ENCODE assay signal across 22 mouse cellular contexts in genomic region chr15:85488900-85489299, GRCm38 (mm10). TPM values are rescaled to one million over a fixed set of nuclear protein-coding genes. Genes with fewer than 3 reads are reported as not detected.
DNase-seq lines count a peak whose midpoint lies in the region; ATAC-seq lines count a peak whose summit lies in the region.
"Had no signal": no experiment of that assay in that cellular context is flagged by ENCODE, and none has a peak within 500 bp of the region (broad histone marks: within the 10 kb centered on the region; RNA-seq: fewer than 3 reads in every experiment).

No protein-coding gene starts in this region.

- no peak overlapping the region for H3K4me2 ChIP-seq in forebrain, embryonic 11.5 days (ENCODE audit: low read depth, low read length, severe bottlenecking)
- H3K4me2 ChIP-seq in midbrain, embryonic 16.5 days (ENCODE audit: low read length), result no peak overlapping the region
- no peak overlapping the region for H3K4me2 ChIP-seq in forebrain, embryonic 16.5 days (ENCODE audit: low read length)
- no peak overlapping the region for H3K4me2 ChIP-seq in neural tube, embryonic 15.5 days
- H3K4me2 ChIP-seq: hindbrain, embryonic 14.5 days; intestine, embryonic 15.5 days had no signal

- H3K36me3 ChIP-seq in forebrain, embryonic 10.5 days (replicated peaks), result no peaks in the 10 kb centered on the region
- H3K36me3 ChIP-seq in forebrain, embryonic 11.5 days (ENCODE audit: control insufficient read depth, insufficient read depth, low read length), result no peaks in the 10 kb centered on the region
- H3K36me3 ChIP-seq in midbrain, embryonic 10.5 days, result no peaks in the 10 kb centered on the region
- no peaks in the 10 kb centered on the region for H3K36me3 ChIP-seq in midbrain, embryonic 16.5 days (ENCODE audit: control insufficient read depth, insufficient read depth, low read length)
- H3K36me3 ChIP-seq in forebrain, embryonic 16.5 days (ENCODE audit: control insufficient read depth, insufficient read depth), result no peaks in the 10 kb centered on the region
- no peaks in the 10 kb centered on the region for H3K36me3 ChIP-seq in neural tube, embryonic 15.5 days
- H3K36me3 ChIP-seq: embryonic facial prominence, embryonic 10.5 days; heart, embryonic 10.5 days; intestine, embryonic 15.5 days had no signal

- DNase-seq in forebrain, embryonic 10.5 days (ENCODE audit: extremely low spot score, low spot score), result no peak
- no peak for DNase-seq in forebrain, embryonic 11.5 days (ENCODE audit: low spot score)
- no peak for DNase-seq in midbrain, embryonic 10.5 days (ENCODE audit: low spot score)
- DNase-seq in adipocyte (ENCODE audit: low spot score), result no peak
- DNase-seq: adrenal gland, postnatal 25 days; B cell, adult 2 months; cerebellum, adult 2 months; cerebellum, postnatal 10 days; gastrocnemius, postnatal 36 days; heart, adult 18-20 months; heart, postnatal 10 days; heart, postnatal 4 days; kidney, adult 18-20 months had no signal

- no peak overlapping the region for H3K9ac ChIP-seq in forebrain, embryonic 11.5 days (ENCODE audit: low read length)
- H3K9ac ChIP-seq in midbrain, embryonic 16.5 days (ENCODE audit: low read depth, low read length), result no peak overlapping the region
- no peak overlapping the region for H3K9ac ChIP-seq in forebrain, embryonic 16.5 days (replicated peaks; ENCODE audit: low read depth, low read length)
- no peak overlapping the region for H3K9ac ChIP-seq in neural tube, embryonic 15.5 days (replicated peaks)
- H3K9ac ChIP-seq: hindbrain, embryonic 14.5 days; intestine, embryonic 15.5 days had no signal

- WGBS in forebrain, embryonic 10.5 days, result 88% methylated on average over 10 of the region's 10 CpGs
- 80% methylated on average over 10 of the region's 10 CpGs for WGBS in forebrain, embryonic 11.5 days
- 89% methylated on average over 10 of the region's 10 CpGs for WGBS in midbrain, embryonic 10.5 days
- WGBS in midbrain, embryonic 16.5 days, result 75% methylated on average over 10 of the region's 10 CpGs
- WGBS in forebrain, embryonic 16.5 days, result 55% methylated on average over 10 of the region's 10 CpGs
- 63% methylated on average over 10 of the region's 10 CpGs for WGBS in neural tube, embryonic 15.5 days

- peaks cover 52% of the 10 kb centered on the region for H3K27me3 ChIP-seq in forebrain, embryonic 10.5 days (ENCODE audit: poor library complexity, severe bottlenecking)
- no peaks in the 10 kb centered on the region; the same call in 1 of the 2 replicates for H3K27me3 ChIP-seq in forebrain, embryonic 11.5 days (ENCODE audit: control insufficient read depth, insufficient read depth, low read length)
- H3K27me3 ChIP-seq in midbrain, embryonic 10.5 days (ENCODE audit: low read depth, poor library complexity, severe bottlenecking), result peaks cover 83% of the 10 kb centered on the region
- no peaks in the 10 kb centered on the region for H3K27me3 ChIP-seq in midbrain, embryonic 16.5 days (ENCODE audit: control insufficient read depth, insufficient read depth, low read depth, low read length)
- H3K27me3 ChIP-seq in forebrain, embryonic 16.5 days (replicated peaks; ENCODE audit: control insufficient read depth, insufficient read depth, low read length), result no peaks in the 10 kb centered on the region
- H3K27me3 ChIP-seq in neural tube, embryonic 15.5 days (replicated peaks), result no peaks in the 10 kb centered on the region
- H3K27me3 ChIP-seq: intestine, embryonic 15.5 days had no signal

- H3K4me1 ChIP-seq in forebrain, embryonic 10.5 days, result peaks cover 42% of the 10 kb centered on the region
- peaks cover 13% of the 10 kb centered on the region for H3K4me1 ChIP-seq in forebrain, embryonic 11.5 days (replicated peaks; ENCODE audit: control insufficient read depth, insufficient read depth, low read length)
- H3K4me1 ChIP-seq in midbrain, embryonic 10.5 days, result peaks cover 42% of the 10 kb centered on the region
- H3K4me1 ChIP-seq in midbrain, embryonic 16.5 days (ENCODE audit: control insufficient read depth, insufficient read depth, low read length), result peaks cover 7% of the 10 kb centered on the region
- peaks cover 32% of the 10 kb centered on the region for H3K4me1 ChIP-seq in forebrain, embryonic 16.5 days (replicated peaks; ENCODE audit: control insufficient read depth, insufficient read depth, low read length)
- H3K4me1 ChIP-seq in neural tube, embryonic 15.5 days, result peaks cover 6% of the 10 kb centered on the region
- H3K4me1 ChIP-seq: heart, embryonic 10.5 days; intestine, embryonic 15.5 days had no signal

- H3K9me3 ChIP-seq in forebrain, embryonic 10.5 days, result peaks cover 12% of the 10 kb centered on the region; the same call in 1 of the 2 replicates
- H3K9me3 ChIP-seq in forebrain, embryonic 11.5 days (ENCODE audit: control insufficient read depth, low read length), result no peaks in the 10 kb centered on the region
- H3K9me3 ChIP-seq in midbrain, embryonic 10.5 days (replicated peaks), result peaks cover 5% of the 10 kb centered on the region; the same call in 1 of the 2 replicates
- peaks cover 4% of the 10 kb centered on the region for H3K9me3 ChIP-seq in midbrain, embryonic 16.5 days (replicated peaks; ENCODE audit: control insufficient read depth, low read length, poor library complexity, severe bottlenecking)
- peaks cover 2% of the 10 kb centered on the region; the same call in 1 of the 2 replicates for H3K9me3 ChIP-seq in forebrain, embryonic 16.5 days (ENCODE audit: control insufficient read depth, low read length)
- no peaks in the 10 kb centered on the region for H3K9me3 ChIP-seq in neural tube, embryonic 15.5 days (replicated peaks)
- H3K9me3 ChIP-seq: embryonic facial prominence, embryonic 10.5 days; intestine, embryonic 15.5 days had no signal

- peak overlapping the region; percentile 78; the same call in 1 of the 2 replicates for H3K27ac ChIP-seq in forebrain, embryonic 10.5 days
- H3K27ac ChIP-seq in forebrain, embryonic 11.5 days (ENCODE audit: low read depth, low read length), result no peak overlapping the region; the same call in 1 of the 2 replicates
- H3K27ac ChIP-seq in midbrain, embryonic 10.5 days (replicated peaks), result peak overlapping the region; percentile 6; the same call in 1 of the 2 replicates
- no peak overlapping the region for H3K27ac ChIP-seq in midbrain, embryonic 16.5 days (ENCODE audit: low read length)
- H3K27ac ChIP-seq in forebrain, embryonic 16.5 days (ENCODE audit: low read length), result peak overlapping the region; percentile 75
- H3K27ac ChIP-seq in neural tube, embryonic 15.5 days (replicated peaks), result no peak overlapping the region
- H3K27ac ChIP-seq: embryonic facial prominence, embryonic 10.5 days; heart, embryonic 10.5 days; hindbrain, embryonic 14.5 days; intestine, embryonic 15.5 days had no signal

- ATAC-seq in forebrain, embryonic 11.5 days (replicated peaks; ENCODE audit: low FRiP score), result no peak
- no peak for ATAC-seq in midbrain, embryonic 16.5 days
- ATAC-seq in forebrain, embryonic 16.5 days, result no peak
- ATAC-seq in neural tube, embryonic 15.5 days (ENCODE audit: low FRiP score), result no peak
- ATAC-seq: intestine, embryonic 15.5 days had no signal

- H3K4me3 ChIP-seq in forebrain, embryonic 10.5 days, result no peak overlapping the region
- no peak overlapping the region for H3K4me3 ChIP-seq in forebrain, embryonic 11.5 days (ENCODE audit: low read depth, low read length)
- no peak overlapping the region for H3K4me3 ChIP-seq in midbrain, embryonic 10.5 days
- no peak overlapping the region for H3K4me3 ChIP-seq in midbrain, embryonic 16.5 days (ENCODE audit: low read depth, low read length)
- H3K4me3 ChIP-seq in forebrain, embryonic 16.5 days (replicated peaks; ENCODE audit: low read length), result no peak overlapping the region
- H3K4me3 ChIP-seq in neural tube, embryonic 15.5 days (replicated peaks), result no peak overlapping the region
- H3K4me3 ChIP-seq: embryonic facial prominence, embryonic 10.5 days; heart, embryonic 10.5 days; intestine, embryonic 15.5 days had no signal

RNA-seq across cellular contexts. Expression of gene 7530416G11Rik, which starts 14.1 kb away (rescaled TPM):
- not detected in 2 replicates for polyA plus RNA-seq in forebrain, embryonic 10.5 days (2016; fragmentation: Nextera tagmentation; extraction: Ambion mirVana)
- polyA plus RNA-seq in forebrain, embryonic 11.5 days (2014; fragmentation: Nextera tagmentation; extraction: Ambion mirVana), result not detected in 2 replicates
- not detected in 2 replicates for polyA plus RNA-seq in midbrain, embryonic 10.5 days (2016; fragmentation: Nextera tagmentation; extraction: Ambion mirVana)
- polyA plus RNA-seq in midbrain, embryonic 16.5 days (2015; fragmentation: Nextera tagmentation; extraction: Ambion mirVana), result not detected in 2 replicates
- not detected in 2 replicates for polyA plus RNA-seq in forebrain, embryonic 16.5 days (2015; fragmentation: Nextera tagmentation; extraction: Ambion mirVana)
- polyA plus RNA-seq in neural tube, embryonic 15.5 days (2015; fragmentation: Nextera tagmentation; extraction: Ambion mirVana), result not detected in 2 replicates
- polyA plus RNA-seq: cerebellum, adult 2 months; embryonic facial prominence, embryonic 10.5 days; embryonic facial prominence, embryonic 14.5 days; heart, embryonic 10.5 days; heart, embryonic 14.5 days; hindbrain, embryonic 14.5 days; intestine, embryonic 15.5 days had no signal

Comparison
In these comparisons a context has a peak if more than half of its experiments do, and no peak if none do; other contexts are left out.
1. H3K27ac ChIP-seq: peak in forebrain, embryonic 10.5 days (single experiment), midbrain, embryonic 10.5 days (single experiment) and forebrain, embryonic 16.5 days (single experiment); none in forebrain, embryonic 11.5 days (single experiment), midbrain, embryonic 16.5 days (single experiment) and neural tube, embryonic 15.5 days (single experiment).